15 mouse cellular contexts compared by ENCODE assay signal in genomic region chr8:13361865-13362264, GRCm38 (mm10). TPM values are rescaled to one million over a fixed set of nuclear protein-coding genes. Genes with fewer than 3 reads are reported as not detected.
A peak's percentile ranks its signal among the peaks of the same experiment; 100 is the strongest.
DNase-seq lines count a peak whose midpoint lies in the region; TF ChIP-seq lines count a peak whose summit lies in the region.
"Had no signal": no experiment of that assay in that cellular context is flagged by ENCODE, and none has a peak within 500 bp of the region (broad histone marks: within the 10 kb centered on the region; RNA-seq: fewer than 3 reads in every experiment).

No protein-coding gene starts in this region.

- intact Hi-C loops in gastrocnemius, adult 2 months (cut with DNase I): no loop called here
- intact Hi-C loops in heart, postnatal 36 days (cut with DNase I): no loop called here

- no peak for DNase-seq in gastrocnemius, adult 2 months
- no peak for DNase-seq in gastrocnemius, adult 8-10 months (ENCODE audit: low spot score in 2 of 2)
- peak; percentile 9 for DNase-seq in retina, postnatal 1 day
- no peak for DNase-seq in retina, embryonic 14.5 days (ENCODE audit: low spot score)
- DNase-seq in ZHBTc4 (ENCODE audit: low read depth, low spot score): peak; percentile 89
- DNase-seq in heart, postnatal 36 days: no peak
- no peak for DNase-seq in left cerebral cortex, adult 8-10 months (ENCODE audit: low spot score in 2 of 2)
- DNase-seq: adrenal gland, postnatal 25 days; cerebellum, adult 8-10 months; gastrocnemius, postnatal 10 days; kidney, postnatal 14 days had no signal

- H3K27ac ChIP-seq in gastrocnemius, adult 2 months: no peak overlapping the region
- no peak overlapping the region for H3K27ac ChIP-seq in small intestine, adult 2 months (ENCODE audit: insufficient read depth, low read depth, low read length)

- TF ChIP-seq POLR2A in small intestine, adult 2 months (IDR thresholded peaks at IDR 0.05; ENCODE audit: low read depth, low read length): no peak

- no peaks in the 10 kb centered on the region for H3K4me1 ChIP-seq in small intestine, adult 2 months (ENCODE audit: control insufficient read depth, insufficient read depth, insufficient read length, low read length)

- no peaks in the 10 kb centered on the region for H3K27me3 ChIP-seq in small intestine, adult 2 months (ENCODE audit: control insufficient read depth, insufficient read depth, low read length)

- WGBS in small intestine, adult 2 months: 97% methylated on average over 6 of the region's 6 CpGs

- H3K36me3 ChIP-seq in small intestine, adult 2 months (ENCODE audit: control insufficient read depth, insufficient read depth, low read length): peaks cover 69% of the 10 kb centered on the region

- TF ChIP-seq CTCF in gastrocnemius, adult 2 months (IDR thresholded peaks at IDR 0.05): peak; percentile 19; the same call in 1 of the 2 replicates
- peak; percentile 43; the same call in 1 of the 2 replicates for TF ChIP-seq CTCF in small intestine, adult 2 months (IDR thresholded peaks at IDR 0.05; ENCODE audit: extremely low read depth, insufficient read length, insufficient replicate concordance, low read depth, low read length)

- H3K4me3 ChIP-seq in gastrocnemius, adult 2 months: no peak overlapping the region
- H3K4me3 ChIP-seq in small intestine, adult 2 months (ENCODE audit: low read depth, low read length): no peak overlapping the region
- H3K4me3 ChIP-seq: erythroblast, embryonic 14.5 days had no signal

RNA-seq across cellular contexts. Expression of gene Tfdp1, which starts 23.3 kb away (rescaled TPM):
- total RNA-seq in gastrocnemius, adult 2 months (2021): 10 to 100 TPM; 56.8 to 60.3 TPM
- total RNA-seq in gastrocnemius, adult 8-10 months (2022): 10 to 100 TPM; 49.4 to 70.8 (median 63.2) TPM
- 13.3 and 22.7 TPM in 2 replicates for polyA plus RNA-seq in small intestine, adult 2 months (2012; rRNA removed)
- total RNA-seq in heart, postnatal 36 days (2021): 10 to 100 TPM; 32.3 to 35.0 TPM
- total RNA-seq in left cerebral cortex, adult 8-10 months (2022): 10 to 100 TPM; 49.4 to 72.9 (median 53.6) TPM

RNA-seq across cellular contexts. Expression of gene Atp4b, which starts 34.8 kb away (rescaled TPM):
- not detected for total RNA-seq in gastrocnemius, adult 2 months (2021)
- total RNA-seq in gastrocnemius, adult 8-10 months (2022): not detected
- polyA plus RNA-seq in small intestine, adult 2 months (2012; rRNA removed): 0.06 and 0.13 TPM in 2 replicates
- total RNA-seq in heart, postnatal 36 days (2021): not detected
- total RNA-seq in left cerebral cortex, adult 8-10 months (2022): not detected
- total RNA-seq: adrenal gland, postnatal 25 days; gastrocnemius, postnatal 10 days; heart, postnatal 10 days had no signal
- polyA plus RNA-seq: erythroblast, embryonic 14.5 days; limb, embryonic 14.5 days had no signal

RNA-seq across cellular contexts. Expression of gene Grk1, which starts 43.0 kb away (rescaled TPM):
- total RNA-seq in gastrocnemius, adult 2 months (2021): not detected
- not detected for total RNA-seq in gastrocnemius, adult 8-10 months (2022)
- not detected in 2 replicates for polyA plus RNA-seq in small intestine, adult 2 months (2012; rRNA removed)
- not detected for total RNA-seq in heart, postnatal 36 days (2021)
- under 1 TPM in 1 of 4 experiments, not detected in 3; 0.09 TPM for total RNA-seq in left cerebral cortex, adult 8-10 months (2022)
- total RNA-seq: adrenal gland, postnatal 25 days had no signal
- polyA plus RNA-seq: erythroblast, embryonic 14.5 days had no signal

Comparison
In these comparisons a context has a peak if more than half of its experiments do, and no peak if none do; other contexts are left out.
1. DNase-seq: peak in retina, postnatal 1 day (single experiment) and ZHBTc4 (single experiment); none in gastrocnemius, adult 2 months (single experiment), gastrocnemius, adult 8-10 months (0 of 2), retina, embryonic 14.5 days (single experiment), heart, postnatal 36 days (0 of 2) and left cerebral cortex, adult 8-10 months (0 of 2).